Mouse (Mus musculus): ENCODE results near the gene Nemp2. TPM values are rescaled to one million over a fixed set of nuclear protein-coding genes. Genes with fewer than 3 reads are reported as not detected.

Nemp2 gene
- polyA plus RNA-seq (2014; fragmentation: Nextera tagmentation; extraction: Ambion mirVana): 8.2 and 8.5 TPM in 2 replicates

- H3K27ac ChIP-seq (ENCODE audit: low read depth, low read length): peak within 1 kb of the TSS; percentile 75
Measured at GRCm38 (mm10) chr1:52630248-52630936, at the start of gene Nemp2. Gene Nemp2 (plus strand): TSS chr1:52630703.

DNA sequence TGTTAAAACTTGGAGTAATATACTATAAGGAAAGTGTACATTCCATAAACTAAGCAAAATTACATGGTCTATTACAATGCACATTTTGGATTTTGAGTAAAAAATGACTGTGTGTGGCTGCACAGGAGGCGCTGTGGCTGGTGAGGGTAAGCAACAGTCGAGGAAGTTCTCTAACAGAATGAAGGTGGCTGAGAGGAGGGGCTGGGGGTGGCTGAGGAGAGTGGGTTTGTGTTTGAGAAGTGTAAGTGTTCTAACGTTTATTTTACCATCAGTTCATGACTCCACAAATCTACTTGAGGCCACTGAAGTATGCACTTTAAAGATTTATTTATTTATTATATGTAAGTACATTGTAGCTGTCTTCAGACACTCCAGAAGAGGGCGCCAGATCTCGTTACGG, 48.8 kb upstream of the Nemp2 start:
- Histone ChIP-seq H3K4me2 (no peak overlapping the region), H3K36me3 (ENCODE audit: control insufficient read depth, insufficient read depth, low read length) (no peaks in the 10 kb centered on the region), H3K4me1 (ENCODE audit: control insufficient read depth, insufficient read depth, low read length) (peaks cover 18% of the 10 kb centered on the region), H3K27me3 (ENCODE audit: control insufficient read depth, insufficient read depth, low read length) (no peaks in the 10 kb centered on the region), H3K27ac (ENCODE audit: low read depth, low read length) (no peak overlapping the region), H3K4me3 (ENCODE audit: low read depth, low read length) (no peak overlapping the region), H3K9ac (ENCODE audit: low read depth, low read length) (no peak overlapping the region), H3K9me3 (replicated peaks; ENCODE audit: control insufficient read depth, low read length) (no peaks in the 10 kb centered on the region)
- ATAC-seq (replicated peaks; ENCODE audit: insufficient number of reproducible peaks, low FRiP score, low TSS enrichment): no peak
- WGBS (ENCODE audit: insufficient replicate concordance): 73% methylated on average over 6 of the region's 6 CpGs

More at GRCm38 (mm10) chr1:52630248-52630936, at the start of gene Nemp2:
- WGBS (ENCODE audit: insufficient replicate concordance): under 1% methylated on average over 43 of the region's 44 CpGs
- peaks cover 4% of the 10 kb centered on the region; the same call in 1 of the 2 replicates for H3K4me1 ChIP-seq (ENCODE audit: control insufficient read depth, insufficient read depth, low read length)
- H3K4me3 ChIP-seq (ENCODE audit: low read depth, low read length): peak within 1 kb of the TSS; percentile 94
- H3K36me3 ChIP-seq (ENCODE audit: control insufficient read depth, insufficient read depth, low read length): no peaks in the 10 kb centered on the region; the same call in 1 of the 2 replicates
- no peaks in the 10 kb centered on the region for H3K9me3 ChIP-seq (replicated peaks; ENCODE audit: control insufficient read depth, low read length)
- no peaks in the 10 kb centered on the region for H3K27me3 ChIP-seq (ENCODE audit: control insufficient read depth, insufficient read depth, low read length)
- peak within 1 kb of the TSS; percentile 71 for H3K4me2 ChIP-seq
- peak within 1 kb of the TSS; percentile 87 for H3K9ac ChIP-seq (ENCODE audit: low read depth, low read length)
- ATAC-seq (replicated peaks; ENCODE audit: insufficient number of reproducible peaks, low FRiP score, low TSS enrichment): peak; percentile 89

DNA sequence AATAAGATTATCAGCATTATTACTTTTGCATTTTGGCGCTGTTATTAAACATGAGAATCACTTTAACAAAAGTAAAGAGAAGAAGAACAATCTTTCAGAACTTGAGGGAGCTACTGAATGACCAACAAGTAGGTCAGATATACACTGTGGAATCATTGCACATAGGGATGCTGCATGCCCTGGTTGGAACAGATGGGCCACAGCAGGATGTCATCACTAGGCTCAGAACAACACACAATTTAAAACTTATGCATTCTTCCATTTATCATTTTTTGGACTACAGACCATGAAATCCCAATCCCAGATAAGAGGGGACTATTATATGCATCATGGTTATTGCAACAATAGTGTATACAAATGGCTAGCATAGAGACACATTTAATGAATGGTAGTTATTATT, 47.6 kb upstream of the Nemp2 start:
- no peak overlapping the region for H3K27ac ChIP-seq (ENCODE audit: low read depth, low read length)
- no peak overlapping the region for H3K4me2 ChIP-seq
- no peak overlapping the region for H3K4me3 ChIP-seq (ENCODE audit: low read depth, low read length)
- no peak overlapping the region for H3K9ac ChIP-seq (ENCODE audit: low read depth, low read length)
- no peaks in the 10 kb centered on the region for H3K9me3 ChIP-seq (replicated peaks; ENCODE audit: control insufficient read depth, low read length)
- peaks cover 13% of the 10 kb centered on the region for H3K4me1 ChIP-seq (ENCODE audit: control insufficient read depth, insufficient read depth, low read length)
- H3K27me3 ChIP-seq (ENCODE audit: control insufficient read depth, insufficient read depth, low read length): no peaks in the 10 kb centered on the region
- ATAC-seq (replicated peaks; ENCODE audit: insufficient number of reproducible peaks, low FRiP score, low TSS enrichment): no peak
- H3K36me3 ChIP-seq (ENCODE audit: control insufficient read depth, insufficient read depth, low read length): no peaks in the 10 kb centered on the region
- 89% methylated on average over 1 of the region's 1 CpGs for WGBS (ENCODE audit: insufficient replicate concordance)

GRCm38 (mm10) chr1:52596982-52597646, 33.4 kb upstream of the Nemp2 start:
- 68% methylated on average over 11 of the region's 11 CpGs for WGBS (ENCODE audit: insufficient replicate concordance)
- no peaks in the 10 kb centered on the region for H3K27me3 ChIP-seq (ENCODE audit: control insufficient read depth, insufficient read depth, low read length)
- H3K9me3 ChIP-seq (replicated peaks; ENCODE audit: control insufficient read depth, low read length): no peaks in the 10 kb centered on the region
- no peaks in the 10 kb centered on the region for H3K36me3 ChIP-seq (ENCODE audit: control insufficient read depth, insufficient read depth, low read length)
- H3K9ac ChIP-seq (ENCODE audit: low read depth, low read length): no peak overlapping the region
- H3K4me1 ChIP-seq (ENCODE audit: control insufficient read depth, insufficient read depth, low read length): peaks cover 2% of the 10 kb centered on the region; the same call in 1 of the 2 replicates
- no peak overlapping the region for H3K4me2 ChIP-seq
- ATAC-seq (replicated peaks; ENCODE audit: insufficient number of reproducible peaks, low FRiP score, low TSS enrichment): no peak
- H3K27ac ChIP-seq (ENCODE audit: low read depth, low read length): no peak overlapping the region
- no peak overlapping the region for H3K4me3 ChIP-seq (ENCODE audit: low read depth, low read length)

GRCm38 (mm10) chr1:52597761-52598160, 32.7 kb upstream of the Nemp2 start:
- no peak overlapping the region for H3K4me3 ChIP-seq (ENCODE audit: low read depth, low read length)
- H3K27me3 ChIP-seq (ENCODE audit: control insufficient read depth, insufficient read depth, low read length): no peaks in the 10 kb centered on the region
- peak overlapping the region; percentile 39 for H3K4me2 ChIP-seq
- H3K36me3 ChIP-seq (ENCODE audit: control insufficient read depth, insufficient read depth, low read length): no peaks in the 10 kb centered on the region
- peaks cover 2% of the 10 kb centered on the region; the same call in 1 of the 2 replicates for H3K4me1 ChIP-seq (ENCODE audit: control insufficient read depth, insufficient read depth, low read length)
- H3K9me3 ChIP-seq (replicated peaks; ENCODE audit: control insufficient read depth, low read length): no peaks in the 10 kb centered on the region
- WGBS (ENCODE audit: insufficient replicate concordance): 32% methylated on average over 11 of the region's 11 CpGs
- H3K9ac ChIP-seq (ENCODE audit: low read depth, low read length): no peak overlapping the region
- ATAC-seq (replicated peaks; ENCODE audit: insufficient number of reproducible peaks, low FRiP score, low TSS enrichment): no peak
- H3K27ac ChIP-seq (ENCODE audit: low read depth, low read length): no peak overlapping the region

- Histone ChIP-seq H3K36me3 (ENCODE audit: control insufficient read depth, insufficient read depth, low read length) (no peaks in the 10 kb centered on the region), H3K4me3 (ENCODE audit: low read depth, low read length) (no peak overlapping the region), H3K4me1 (ENCODE audit: control insufficient read depth, insufficient read depth, low read length) (peaks cover 2% of the 10 kb centered on the region; the same call in 1 of the 2 replicates), H3K9me3 (replicated peaks; ENCODE audit: control insufficient read depth, low read length) (no peaks in the 10 kb centered on the region), H3K27ac (ENCODE audit: low read depth, low read length) (no peak overlapping the region), H3K4me2 (peak overlapping the region; percentile 39), H3K9ac (ENCODE audit: low read depth, low read length) (no peak overlapping the region), H3K27me3 (ENCODE audit: control insufficient read depth, insufficient read depth, low read length) (no peaks in the 10 kb centered on the region)
- WGBS (ENCODE audit: insufficient replicate concordance): 69% methylated on average over 4 of the region's 4 CpGs
- ATAC-seq (replicated peaks; ENCODE audit: insufficient number of reproducible peaks, low FRiP score, low TSS enrichment): no peak
Measured at GRCm38 (mm10) chr1:52598361-52598760, 32.1 kb upstream of the Nemp2 start.

- no peak for ATAC-seq (replicated peaks; ENCODE audit: insufficient number of reproducible peaks, low FRiP score, low TSS enrichment)
- H3K9ac ChIP-seq (ENCODE audit: low read depth, low read length): no peak overlapping the region
- no peak overlapping the region for H3K27ac ChIP-seq (ENCODE audit: low read depth, low read length)
- no peak overlapping the region for H3K4me2 ChIP-seq
- 68% methylated on average over 3 of the region's 3 CpGs for WGBS (ENCODE audit: insufficient replicate concordance)
- H3K27me3 ChIP-seq (ENCODE audit: control insufficient read depth, insufficient read depth, low read length): no peaks in the 10 kb centered on the region
- H3K36me3 ChIP-seq (ENCODE audit: control insufficient read depth, insufficient read depth, low read length): no peaks in the 10 kb centered on the region
- H3K9me3 ChIP-seq (replicated peaks; ENCODE audit: control insufficient read depth, low read length): no peaks in the 10 kb centered on the region
- peaks cover 2% of the 10 kb centered on the region; the same call in 1 of the 2 replicates for H3K4me1 ChIP-seq (ENCODE audit: control insufficient read depth, insufficient read depth, low read length)
- H3K4me3 ChIP-seq (ENCODE audit: low read depth, low read length): no peak overlapping the region
Measured at GRCm38 (mm10) chr1:52601496-52601895, 29.0 kb upstream of the Nemp2 start.

DNA sequence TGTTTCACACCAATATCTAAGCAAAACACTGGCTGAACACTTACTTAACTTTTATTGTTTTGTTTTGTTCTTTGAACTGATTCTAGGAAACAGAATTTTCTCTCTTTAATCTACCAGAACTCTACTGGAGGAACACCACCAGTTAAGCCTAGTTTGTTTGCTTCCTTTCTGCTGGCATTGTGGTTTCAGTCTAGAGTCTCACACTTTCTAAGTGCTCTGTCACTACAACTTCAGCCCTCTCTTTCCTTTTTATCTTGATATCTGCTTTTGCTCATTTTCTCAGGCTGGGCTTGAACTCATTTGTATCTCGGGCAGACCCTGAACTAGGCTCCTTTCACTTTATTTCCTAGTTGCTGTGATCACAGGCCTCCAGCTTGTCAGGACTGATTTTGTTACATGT, 22.8 kb upstream of the Nemp2 start:
- Histone ChIP-seq H3K9ac (ENCODE audit: low read depth, low read length) (no peak overlapping the region), H3K9me3 (replicated peaks; ENCODE audit: control insufficient read depth, low read length) (no peaks in the 10 kb centered on the region), H3K4me2 (no peak overlapping the region), H3K4me3 (ENCODE audit: low read depth, low read length) (no peak overlapping the region), H3K27ac (ENCODE audit: low read depth, low read length) (no peak overlapping the region), H3K36me3 (ENCODE audit: control insufficient read depth, insufficient read depth, low read length) (no peaks in the 10 kb centered on the region), H3K4me1 (ENCODE audit: control insufficient read depth, insufficient read depth, low read length) (no peaks in the 10 kb centered on the region), H3K27me3 (ENCODE audit: control insufficient read depth, insufficient read depth, low read length) (no peaks in the 10 kb centered on the region)
- WGBS (ENCODE audit: insufficient replicate concordance): 49% methylated on average over 1 of the region's 1 CpGs
- ATAC-seq (replicated peaks; ENCODE audit: insufficient number of reproducible peaks, low FRiP score, low TSS enrichment): no peak
